Comparison of ENCODE assay signal across 11 mouse cellular contexts in genomic region chr14:123009108-123010018, GRCm38 (mm10). TPM values are rescaled to one million over a fixed set of nuclear protein-coding genes. Genes with fewer than 3 reads are reported as not detected.
DNase-seq lines count a peak whose midpoint lies in the region; ATAC-seq and TF ChIP-seq lines count a peak whose summit lies in the region.
"Had no signal": no experiment of that assay in that cellular context is flagged by ENCODE, and none has a peak within 500 bp of the region (broad histone marks: within the 10 kb centered on the region; RNA-seq: fewer than 3 reads in every experiment).

No protein-coding gene starts in this region.

- no peak overlapping the region for H3K9ac ChIP-seq in forebrain, embryonic 12.5 days
- H3K9ac ChIP-seq in hindbrain, embryonic 12.5 days = no peak overlapping the region
- H3K9ac ChIP-seq in neural tube, embryonic 12.5 days = no peak overlapping the region
- H3K9ac ChIP-seq in kidney, embryonic 15.5 days = no peak overlapping the region
- H3K9ac ChIP-seq: stomach, embryonic 15.5 days had no signal

- no peak overlapping the region for H3K4me2 ChIP-seq in forebrain, embryonic 12.5 days
- no peak overlapping the region for H3K4me2 ChIP-seq in hindbrain, embryonic 12.5 days (replicated peaks)
- H3K4me2 ChIP-seq in neural tube, embryonic 12.5 days (replicated peaks) = peak overlapping the region; percentile 34
- H3K4me2 ChIP-seq in kidney, embryonic 15.5 days = no peak overlapping the region
- H3K4me2 ChIP-seq: stomach, embryonic 15.5 days had no signal

- 50% methylated on average over 18 of the region's 18 CpGs for WGBS in forebrain, embryonic 12.5 days
- WGBS in hindbrain, embryonic 12.5 days = 54% methylated on average over 18 of the region's 18 CpGs
- 50% methylated on average over 18 of the region's 18 CpGs for WGBS in neural tube, embryonic 12.5 days
- WGBS in kidney, embryonic 15.5 days = 74% methylated on average over 18 of the region's 18 CpGs

- no peak for DNase-seq in layer of hippocampus, adult 2 months (ENCODE audit: low spot score in 2 of 2)
- no peak for DNase-seq in layer of hippocampus, adult 8-10 months (ENCODE audit: low spot score in 2 of 2)
- no peak for DNase-seq in urinary bladder, postnatal 4 days (ENCODE audit: low spot score in 2 of 2)
- DNase-seq: cerebellum, adult 18-20 months; gastrocnemius, postnatal 36 days; kidney, adult 18-20 months had no signal

- no peaks in the 10 kb centered on the region for H3K27me3 ChIP-seq in forebrain, embryonic 12.5 days
- no peaks in the 10 kb centered on the region for H3K27me3 ChIP-seq in hindbrain, embryonic 12.5 days
- H3K27me3 ChIP-seq in neural tube, embryonic 12.5 days (replicated peaks) = no peaks in the 10 kb centered on the region
- H3K27me3 ChIP-seq in kidney, embryonic 15.5 days = no peaks in the 10 kb centered on the region
- H3K27me3 ChIP-seq: stomach, embryonic 15.5 days had no signal

- H3K9me3 ChIP-seq in forebrain, embryonic 12.5 days = no peaks in the 10 kb centered on the region
- H3K9me3 ChIP-seq in hindbrain, embryonic 12.5 days (replicated peaks) = no peaks in the 10 kb centered on the region
- H3K9me3 ChIP-seq in neural tube, embryonic 12.5 days = no peaks in the 10 kb centered on the region
- H3K9me3 ChIP-seq in kidney, embryonic 15.5 days (replicated peaks) = no peaks in the 10 kb centered on the region
- H3K9me3 ChIP-seq: stomach, embryonic 15.5 days had no signal

- H3K36me3 ChIP-seq in forebrain, embryonic 12.5 days (replicated peaks) = no peaks in the 10 kb centered on the region
- H3K36me3 ChIP-seq in hindbrain, embryonic 12.5 days = no peaks in the 10 kb centered on the region
- H3K36me3 ChIP-seq in neural tube, embryonic 12.5 days = no peaks in the 10 kb centered on the region
- no peaks in the 10 kb centered on the region for H3K36me3 ChIP-seq in kidney, embryonic 15.5 days
- H3K36me3 ChIP-seq: stomach, embryonic 15.5 days had no signal

- peak overlapping the region; percentile 32; the same call in 1 of the 2 replicates for H3K27ac ChIP-seq in layer of hippocampus, adult 2 months
- peak overlapping the region; percentile 61; the same call in 1 of the 2 replicates for H3K27ac ChIP-seq in forebrain, embryonic 12.5 days
- H3K27ac ChIP-seq in hindbrain, embryonic 12.5 days = peak overlapping the region; percentile 7; the same call in 1 of the 2 replicates
- H3K27ac ChIP-seq in neural tube, embryonic 12.5 days = no peak overlapping the region
- no peak overlapping the region for H3K27ac ChIP-seq in kidney, embryonic 15.5 days
- H3K27ac ChIP-seq: stomach, embryonic 15.5 days had no signal

- H3K4me3 ChIP-seq in layer of hippocampus, adult 2 months = no peak overlapping the region
- no peak overlapping the region for H3K4me3 ChIP-seq in forebrain, embryonic 12.5 days (replicated peaks)
- no peak overlapping the region for H3K4me3 ChIP-seq in hindbrain, embryonic 12.5 days
- H3K4me3 ChIP-seq in neural tube, embryonic 12.5 days = no peak overlapping the region
- H3K4me3 ChIP-seq in kidney, embryonic 15.5 days (replicated peaks) = no peak overlapping the region
- H3K4me3 ChIP-seq: stomach, embryonic 15.5 days had no signal

- peak; percentile 78; the same call in 1 of the 2 replicates for ATAC-seq in forebrain, embryonic 12.5 days (ENCODE audit: low FRiP score)
- ATAC-seq in hindbrain, embryonic 12.5 days (ENCODE audit: low FRiP score) = peak; percentile 79
- ATAC-seq in neural tube, embryonic 12.5 days (ENCODE audit: low FRiP score, low read depth) = peak; percentile 90
- no peak for ATAC-seq in kidney, embryonic 15.5 days (replicated peaks; ENCODE audit: low FRiP score)

- TF ChIP-seq CTCF in layer of hippocampus, adult 2 months (conservative IDR thresholded peaks at IDR 0.05) = no peak

- H3K4me1 ChIP-seq in forebrain, embryonic 12.5 days = peaks cover 12% of the 10 kb centered on the region
- H3K4me1 ChIP-seq in hindbrain, embryonic 12.5 days = no peaks in the 10 kb centered on the region
- H3K4me1 ChIP-seq in neural tube, embryonic 12.5 days = peaks cover 7% of the 10 kb centered on the region; the same call in 1 of the 2 replicates
- H3K4me1 ChIP-seq in kidney, embryonic 15.5 days = no peaks in the 10 kb centered on the region
- H3K4me1 ChIP-seq: stomach, embryonic 15.5 days had no signal

RNA-seq across cellular contexts. Expression of gene Tmtc4, which starts 25.5 kb away (rescaled TPM):
- 10 to 100 TPM; 19.0 to 23.0 TPM for total RNA-seq in layer of hippocampus, adult 2 months (2021)
- 10 to 100 TPM; 17.9 to 33.1 (median 26.4) TPM for total RNA-seq in layer of hippocampus, adult 8-10 months (2022)
- polyA plus RNA-seq in forebrain, embryonic 12.5 days (2016; fragmentation: Nextera tagmentation; extraction: Ambion mirVana) = 37.3 and 39.3 TPM in 2 replicates
- 49.4 and 51.3 TPM in 2 replicates for polyA plus RNA-seq in hindbrain, embryonic 12.5 days (2016; fragmentation: Nextera tagmentation; extraction: Ambion mirVana)
- 55.9 and 58.7 TPM in 2 replicates for polyA plus RNA-seq in neural tube, embryonic 12.5 days (2016; fragmentation: Nextera tagmentation; extraction: Ambion mirVana)
- polyA plus RNA-seq in kidney, embryonic 15.5 days (2015; fragmentation: Nextera tagmentation; extraction: Ambion mirVana) = 37.2 and 37.9 TPM in 2 replicates

Comparison
In these comparisons a context has a peak if more than half of its experiments do, and no peak if none do; other contexts are left out.
1. H3K27ac ChIP-seq: peak in layer of hippocampus, adult 2 months (single experiment), forebrain, embryonic 12.5 days (single experiment) and hindbrain, embryonic 12.5 days (single experiment); none in neural tube, embryonic 12.5 days (single experiment) and kidney, embryonic 15.5 days (single experiment).